Mouse (Mus musculus) bone marrow, adult 2 months (tissue): ENCODE results near the gene Dhdh. TPM values are rescaled to one million over a fixed set of nuclear protein-coding genes. Genes with fewer than 3 reads are reported as not detected.
A peak's percentile ranks its signal among the peaks of the same experiment; 100 is the strongest.

ENCODE experiments used
- H3K27ac ChIP-seq: fragments of 200-500 bp; 2 replicates; pipeline ENCODE4 v1.5.1; 2012; ENCODE audit warnings: low read depth, mild to moderate bottlenecking, control low read depth, inconsistent platforms, low read length; ENCODE audit not compliant: control insufficient read depth, poor library complexity, insufficient read depth
- H3K4me1 ChIP-seq: fragments of 200-500 bp; 2 replicates; pipeline ENCODE4 v1.6.1; 2011; ENCODE audit warnings: low read length; ENCODE audit not compliant: control insufficient read depth, insufficient read depth
- H3K4me3 ChIP-seq: fragments of 200-500 bp; replicated peaks from 2 replicates; pipeline ENCODE3; 2011; ENCODE audit warnings: mild to moderate bottlenecking, low read depth, low read length, control low read depth; ENCODE audit not compliant: control insufficient read depth
- CTCF ChIP-seq: fragments of 200-500 bp; IDR thresholded peaks from 2 replicates; pipeline ENCODE4 v1.5.1; 2011; ENCODE audit warnings: low read length, control low read depth; ENCODE audit not compliant: control insufficient read depth, insufficient read depth
- POLR2A ChIP-seq: fragments of 200-500 bp; IDR thresholded peaks from 2 replicates; pipeline ENCODE4 v1.6.1; 2011; ENCODE audit warnings: low read depth, mild to moderate bottlenecking, control low read depth, low read length, borderline replicate concordance; ENCODE audit not compliant: control insufficient read depth
- WGBS: fragments of 180-500 bp; shearing (Covaris S2); methylation state at CpG from one replicate; pipeline ENCODE4 v1.1.7; 2018; 5-methylcytosine and 5-hydroxymethylcytosine counted together
- polyA plus RNA-seq: library from polyadenylated mRNA; stranded (reverse); fragments of >200 nt; gene quantifications from 2 replicates; pipeline ENCODE4 v1.2.4, GENCODE M21; 2011; ENCODE audit warnings: low replicate concordance; ENCODE audit not compliant: missing spikeins, insufficient read depth, insufficient read length

Dhdh gene
- polyA plus RNA-seq, 1 experiment, result 4.8 TPM

DNA sequence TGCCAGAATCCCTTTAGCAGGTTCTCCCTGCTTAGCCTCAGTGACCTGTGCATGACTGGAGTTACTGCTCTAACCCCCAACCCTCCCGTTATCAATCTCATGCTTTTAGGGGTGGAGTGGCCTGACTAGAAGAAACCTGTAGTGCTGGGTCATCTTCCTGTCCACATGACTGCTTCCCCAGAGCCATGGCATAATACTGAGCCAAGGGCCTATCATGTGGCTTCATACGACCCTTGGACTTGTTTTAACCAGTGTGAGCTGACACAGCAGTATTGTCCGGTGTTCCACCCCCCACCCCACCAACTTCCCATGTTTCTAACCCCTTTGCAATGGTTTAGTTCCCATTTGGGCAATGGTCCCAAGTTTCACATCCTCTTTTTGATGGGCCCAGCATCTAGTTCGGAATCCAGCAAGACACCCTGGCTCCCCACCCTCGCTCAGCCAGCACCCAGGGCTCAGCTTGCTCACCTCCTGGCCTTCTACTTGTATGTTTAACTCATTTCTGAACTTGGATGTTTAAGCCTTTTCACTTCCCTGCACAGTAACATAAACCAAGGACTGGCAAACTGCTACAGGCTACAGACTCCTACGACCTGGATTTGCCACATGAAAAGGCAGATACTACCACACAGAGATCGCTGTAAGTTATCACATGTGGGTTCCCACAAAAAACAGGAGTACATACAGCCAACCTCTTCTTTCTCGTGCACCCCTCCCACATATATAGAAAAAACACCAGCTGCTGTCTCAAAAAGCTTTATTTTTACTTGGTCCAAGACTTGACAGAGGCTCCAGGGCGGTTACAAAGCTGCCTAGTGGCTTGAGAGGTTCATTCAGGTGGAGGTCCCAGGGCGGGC is 31.2 kb downstream of the Dhdh start:
- Histone ChIP-seq H3K4me3 (peak overlapping the region; percentile 51), H3K4me1 (peaks cover 4% of the 10 kb centered on the region; the same call in 1 of the 2 replicates), H3K27ac (peak overlapping the region; percentile 59)
- 24% methylated on average over 10 of the region's 10 CpGs for WGBS
- TF ChIP-seq CTCF (no peak), POLR2A (no peak)

DNA sequence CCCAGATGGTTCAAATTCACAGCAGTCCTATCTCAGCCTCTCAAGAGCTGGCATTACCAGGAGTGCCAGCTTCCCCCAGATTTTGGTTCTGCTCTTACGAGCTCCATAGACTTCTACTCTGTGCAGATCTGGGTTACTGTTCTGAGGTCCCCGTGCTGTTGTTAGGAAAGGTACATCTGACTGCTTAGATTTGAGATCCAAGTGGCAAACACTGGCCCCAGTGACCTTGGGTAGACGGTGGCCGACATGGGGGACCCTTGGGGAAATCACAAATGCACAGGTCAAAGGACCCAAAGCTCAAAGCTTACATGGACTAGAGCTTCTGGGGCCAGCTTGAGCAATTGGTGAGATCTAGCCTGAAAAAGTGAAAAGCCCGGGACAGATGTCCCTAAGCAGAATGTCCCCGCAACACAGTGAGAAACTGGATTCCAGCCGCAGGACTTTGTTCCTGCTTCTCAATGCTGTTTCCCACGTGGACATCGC is 31.8 kb downstream of the Dhdh start:
- H3K27ac ChIP-seq, result peak overlapping the region; percentile 59
- WGBS, result 49% methylated on average over 9 of the region's 9 CpGs
- H3K4me3 ChIP-seq, result no peak overlapping the region
- H3K4me1 ChIP-seq, result peaks cover 4% of the 10 kb centered on the region; the same call in 1 of the 2 replicates
- TF ChIP-seq POLR2A (no peak), CTCF (no peak)

DNA sequence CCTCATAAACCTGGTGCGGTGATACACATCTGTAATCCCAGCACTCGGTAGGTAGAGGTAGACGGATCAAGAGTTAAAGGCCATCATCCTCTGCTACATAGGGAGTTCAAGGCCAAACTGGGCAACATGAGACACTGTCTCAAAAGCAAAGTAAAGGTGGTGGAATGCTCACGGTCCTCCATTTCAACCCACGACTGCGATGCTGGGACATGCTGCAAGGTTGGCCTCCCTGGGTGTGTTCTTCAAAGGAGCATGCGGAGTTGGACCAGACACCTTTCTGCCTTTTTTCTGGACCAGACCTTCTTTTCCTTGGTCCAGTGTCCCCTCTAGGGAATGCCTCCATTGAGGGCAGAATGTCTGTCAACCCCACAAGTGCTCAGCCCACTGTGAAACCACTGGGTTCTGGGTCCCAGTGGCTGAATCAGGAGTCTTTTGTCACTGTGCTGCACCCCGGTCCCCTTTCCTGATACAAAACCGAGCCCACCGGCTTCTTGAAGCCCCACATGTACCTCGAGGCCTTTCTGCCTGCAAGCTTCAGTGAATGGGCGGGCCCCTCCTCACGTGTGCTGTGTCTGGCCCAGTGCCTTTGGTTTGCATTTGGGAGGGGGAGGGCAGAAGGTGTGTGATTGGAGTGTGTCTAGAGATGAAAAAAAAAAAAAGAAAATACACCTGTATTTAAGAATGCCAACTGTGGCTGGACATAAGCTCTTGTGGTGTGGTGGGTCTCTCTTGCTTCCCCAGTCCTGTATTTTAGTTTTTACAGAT is 32.5 kb downstream of the Dhdh start:
- Histone ChIP-seq H3K4me1 (peaks cover 4% of the 10 kb centered on the region; the same call in 1 of the 2 replicates), H3K27ac (no peak overlapping the region)

DNA sequence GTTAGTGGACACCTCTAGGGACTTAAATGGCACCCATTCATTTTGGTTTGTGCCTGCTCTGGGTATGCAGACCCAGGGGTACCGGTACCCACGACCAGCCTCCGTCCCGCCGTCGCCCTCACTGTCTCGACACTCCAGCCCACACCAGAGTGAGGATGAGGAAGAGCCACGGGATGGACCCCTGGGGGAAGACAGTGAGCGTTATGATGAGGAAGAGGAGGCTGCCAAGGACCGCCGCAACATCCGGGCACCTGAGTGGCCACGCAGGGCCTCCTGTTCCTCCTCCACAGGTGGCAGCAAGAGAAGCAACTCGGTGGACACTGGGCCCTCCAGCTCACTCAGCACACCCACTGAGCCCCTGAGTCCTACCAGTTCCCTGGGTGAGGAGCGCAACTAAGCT is 33.6 kb downstream of the Dhdh start:
- Histone ChIP-seq H3K27ac (no peak overlapping the region), H3K4me3 (no peak overlapping the region), H3K4me1 (peaks cover 3% of the 10 kb centered on the region; the same call in 1 of the 2 replicates)
- TF ChIP-seq POLR2A (no peak), CTCF (no peak)
- WGBS, result 88% methylated on average over 15 of the region's 15 CpGs

More for the DNA sequence above, 32.5 kb downstream of the Dhdh start:
- WGBS, result 81% methylated on average over 13 of the region's 13 CpGs
- no peak for TF ChIP-seq CTCF
- TF ChIP-seq POLR2A, result no peak
- no peak overlapping the region for H3K4me3 ChIP-seq

DNA sequence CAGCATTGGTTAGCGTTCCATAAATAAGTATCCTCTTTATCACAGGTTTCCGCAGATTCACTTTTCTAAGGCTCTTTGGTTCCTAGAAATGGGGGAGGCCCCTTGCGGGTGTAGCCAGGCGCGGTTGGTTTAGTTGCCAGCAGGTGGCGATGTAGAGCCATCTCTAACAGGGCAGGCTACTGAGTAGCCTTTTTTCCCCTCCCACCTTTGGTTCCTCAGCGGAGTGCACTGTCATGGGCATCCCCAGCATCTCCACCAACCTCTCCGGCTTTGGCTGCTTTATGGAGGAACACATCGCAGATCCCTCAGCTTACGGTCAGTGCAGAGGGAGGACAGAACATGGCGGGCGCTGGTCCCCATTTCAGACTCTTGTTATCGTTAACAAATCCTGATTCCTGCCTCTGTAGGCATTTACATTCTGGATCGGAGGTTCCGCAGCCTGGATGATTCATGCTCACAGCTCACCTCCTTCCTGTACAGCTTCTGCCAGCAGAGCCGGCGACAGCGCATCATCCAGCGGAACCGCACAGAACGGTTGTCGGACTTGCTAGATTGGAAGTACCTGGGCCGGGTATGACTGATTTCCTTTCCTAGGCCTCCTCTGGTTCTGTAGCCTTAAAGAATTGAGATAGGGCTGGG is 37.1 kb downstream of the Dhdh start:
- no peak overlapping the region for H3K27ac ChIP-seq
- no peaks in the 10 kb centered on the region for H3K4me1 ChIP-seq
- WGBS, result 59% methylated on average over 23 of the region's 23 CpGs
- H3K4me3 ChIP-seq, result no peak overlapping the region
- TF ChIP-seq POLR2A (no peak), CTCF (peak; percentile 85)

DNA sequence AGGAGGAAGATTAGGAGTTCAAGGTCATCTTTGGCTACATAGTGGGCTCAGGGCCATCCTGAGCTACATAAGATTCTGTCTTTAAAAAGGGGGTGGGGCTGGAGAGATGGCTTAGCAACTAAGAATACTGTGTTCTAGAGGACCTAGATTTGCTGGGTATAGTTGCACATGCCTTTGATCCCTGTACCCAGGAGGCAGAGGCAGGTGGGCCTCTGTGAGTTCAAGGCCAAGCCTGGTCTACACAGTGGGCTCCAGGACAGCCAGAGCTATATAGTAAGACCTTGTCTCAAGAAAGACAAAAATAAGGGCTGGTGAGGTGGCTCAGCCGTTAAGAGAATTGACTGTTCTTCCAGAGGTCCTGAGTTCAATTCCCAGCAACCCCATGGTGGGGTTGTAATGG is 38.6 kb downstream of the Dhdh start:
- Histone ChIP-seq H3K4me1 (no peaks in the 10 kb centered on the region), H3K4me3 (no peak overlapping the region), H3K27ac (no peak overlapping the region)
- 85% methylated on average over 1 of the region's 1 CpGs for WGBS
- TF ChIP-seq CTCF, result no peak

DNA sequence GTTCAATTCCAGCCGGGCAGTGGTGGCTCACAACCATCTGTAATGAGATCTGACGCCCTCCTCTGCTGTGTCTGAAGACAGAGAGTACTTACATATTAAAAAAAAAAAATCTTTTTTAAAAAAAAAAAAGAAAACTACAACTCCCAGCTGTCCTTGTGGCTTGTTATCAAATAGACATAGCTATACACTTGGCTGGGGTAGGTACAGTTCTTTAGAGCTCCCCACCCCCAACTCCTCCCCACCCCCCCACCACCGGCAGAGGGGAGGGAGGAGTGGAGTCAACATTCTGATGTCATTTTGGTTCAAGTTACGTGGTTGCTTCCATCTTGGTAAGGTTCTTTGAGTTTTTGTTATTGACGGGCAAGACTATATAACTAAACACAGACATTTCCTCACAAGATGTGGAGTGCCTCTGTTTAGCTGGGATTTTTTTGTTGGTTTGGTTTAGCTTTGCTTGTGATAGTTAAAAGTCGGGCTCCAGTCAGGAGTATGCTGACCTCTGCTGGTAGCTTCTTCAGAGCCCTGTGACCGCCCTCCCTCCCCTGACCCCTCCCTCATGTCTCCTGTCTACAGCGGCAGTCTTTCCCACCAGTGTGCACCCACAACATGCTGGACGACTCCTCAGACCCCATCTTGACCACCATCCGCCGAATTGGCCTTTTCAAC is 41.1 kb downstream of the Dhdh start:
- TF ChIP-seq CTCF (peak; percentile 49), POLR2A (no peak)
- no peak overlapping the region for H3K4me3 ChIP-seq
- no peak overlapping the region for H3K27ac ChIP-seq
- no peaks in the 10 kb centered on the region for H3K4me1 ChIP-seq
- 41% methylated on average over 11 of the region's 11 CpGs for WGBS
